Mouse (Mus musculus): ENCODE measurements around the gene Gdap1l1. TPM values are rescaled to one million over a fixed set of nuclear protein-coding genes. Genes with fewer than 3 reads are reported as not detected.

Gdap1l1 gene
- polyA plus RNA-seq, 1 experiment from 2014 or later: 0.20 TPM

DNA sequence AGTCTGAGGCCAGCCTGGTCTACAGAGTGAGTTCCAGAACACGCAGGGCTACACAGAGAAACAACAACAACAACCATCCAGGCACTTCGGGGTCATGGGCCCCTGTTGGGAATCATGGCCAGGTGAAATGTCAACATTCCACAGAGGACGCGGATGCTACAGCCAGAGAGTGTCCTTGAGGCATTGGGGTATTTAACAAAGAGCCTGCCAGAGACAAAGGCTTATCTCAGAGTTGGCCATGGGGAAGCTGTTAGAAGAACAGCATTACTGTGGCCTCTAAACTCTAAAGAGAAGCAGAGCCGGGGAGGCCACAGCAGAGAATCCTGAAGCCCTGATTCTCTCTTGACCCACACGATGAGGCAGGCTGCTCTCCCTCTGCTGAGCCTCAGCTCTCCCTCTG is 30.6 kb downstream of the Gdap1l1 start:
- no peak for ATAC-seq (ENCODE audit: insufficient number of reproducible peaks, low FRiP score, low TSS enrichment, low read depth)
- Histone ChIP-seq H3K36me3 (peaks cover 36% of the 10 kb centered on the region), H3K9ac (no peak overlapping the region), H3K27ac (no peak overlapping the region), H3K9me3 (no peaks in the 10 kb centered on the region), H3K4me1 (peaks cover 15% of the 10 kb centered on the region), H3K27me3 (no peaks in the 10 kb centered on the region), H3K4me3 (no peak overlapping the region), H3K4me2 (no peak overlapping the region)
- 87% methylated on average over 6 of the region's 6 CpGs for WGBS

DNA sequence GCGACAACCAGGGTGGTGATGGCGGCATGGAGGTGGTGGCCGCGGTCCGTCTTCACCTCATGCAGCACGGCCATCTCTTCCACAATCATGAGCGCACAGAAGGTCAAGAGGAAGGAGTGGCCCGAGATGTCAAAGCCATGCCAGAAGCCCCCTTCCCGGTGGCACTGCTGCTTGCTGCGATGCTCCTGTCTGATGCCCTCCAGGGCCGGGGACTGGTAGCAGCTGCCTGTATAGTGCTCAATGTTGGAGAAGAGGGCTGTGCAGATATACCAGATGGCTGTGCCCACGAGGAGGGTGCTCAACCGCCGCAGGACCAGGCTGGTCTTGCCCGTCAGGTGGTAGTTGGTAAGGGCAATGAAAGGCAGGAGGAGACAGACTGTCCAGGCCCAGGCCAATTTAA is 31.4 kb downstream of the Gdap1l1 start:
- ATAC-seq (ENCODE audit: insufficient number of reproducible peaks, low FRiP score, low TSS enrichment, low read depth): no peak
- Histone ChIP-seq H3K9ac (no peak overlapping the region), H3K27ac (no peak overlapping the region), H3K4me1 (peaks cover 15% of the 10 kb centered on the region), H3K27me3 (no peaks in the 10 kb centered on the region), H3K36me3 (peaks cover 36% of the 10 kb centered on the region), H3K4me2 (no peak overlapping the region), H3K9me3 (no peaks in the 10 kb centered on the region), H3K4me3 (no peak overlapping the region)
- 93% methylated on average over 15 of the region's 15 CpGs for WGBS

- Histone ChIP-seq H3K27ac (no peak overlapping the region), H3K4me2 (peak overlapping the region; percentile 81; the same call in 1 of the 2 replicates), H3K27me3 (no peaks in the 10 kb centered on the region), H3K36me3 (peaks cover 31% of the 10 kb centered on the region), H3K4me1 (peaks cover 15% of the 10 kb centered on the region), H3K9ac (no peak overlapping the region), H3K9me3 (no peaks in the 10 kb centered on the region), H3K4me3 (peak overlapping the region; percentile 82)
- WGBS: 72% methylated on average over 3 of the region's 3 CpGs
- no peak for ATAC-seq (ENCODE audit: insufficient number of reproducible peaks, low FRiP score, low TSS enrichment, low read depth)
Observed at GRCm38 (mm10) chr2:163471136-163471535, 32.9 kb downstream of the Gdap1l1 start.

GRCm38 (mm10) chr2:163471710-163472465 is 33.6 kb downstream of the Gdap1l1 start:
- peak; percentile 61 for ATAC-seq (ENCODE audit: insufficient number of reproducible peaks, low FRiP score, low TSS enrichment, low read depth)
- Histone ChIP-seq H3K4me2 (peak overlapping the region; percentile 81), H3K9ac (peak overlapping the region; percentile 78), H3K4me3 (peak overlapping the region; percentile 82), H3K36me3 (peaks cover 28% of the 10 kb centered on the region), H3K27ac (peak overlapping the region; percentile 71; the same call in 1 of the 2 replicates), H3K9me3 (no peaks in the 10 kb centered on the region), H3K27me3 (no peaks in the 10 kb centered on the region), H3K4me1 (peaks cover 15% of the 10 kb centered on the region)
- WGBS: 4% methylated on average over 36 of the region's 36 CpGs

DNA sequence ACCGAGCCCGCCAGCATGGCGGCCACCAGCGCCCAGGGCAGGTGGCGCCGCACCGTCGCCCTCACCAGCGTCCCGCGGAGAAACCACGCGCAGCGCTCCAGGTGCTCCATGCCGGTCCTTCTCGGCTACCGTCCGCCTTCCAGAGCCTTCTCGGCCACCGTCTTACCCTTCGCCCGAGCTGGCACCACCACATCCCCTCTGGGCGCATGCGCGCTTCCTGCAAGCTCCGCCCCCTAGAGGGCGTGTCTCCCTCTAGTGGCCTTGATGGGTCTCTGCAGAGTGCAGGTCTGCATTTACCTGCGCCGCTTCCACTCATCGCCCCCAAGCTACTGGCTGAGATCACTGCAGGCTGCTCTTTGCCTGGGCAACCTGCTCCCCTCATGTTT is 34.2 kb downstream of the Gdap1l1 start, which contains the start of gene Fitm2:
Gene Fitm2, minus strand, starts transcription at position 164 of the 386 bp plus-strand sequence.
- no peaks in the 10 kb centered on the region for H3K27me3 ChIP-seq
- H3K36me3 ChIP-seq: peaks cover 24% of the 10 kb centered on the region
- peaks cover 15% of the 10 kb centered on the region for H3K4me1 ChIP-seq
- peak within 1 kb of the TSS; percentile 71; the same call in 1 of the 2 replicates for H3K27ac ChIP-seq
- peak within 1 kb of the TSS; percentile 82 for H3K4me3 ChIP-seq
- peak within 1 kb of the TSS; percentile 81 for H3K4me2 ChIP-seq
- ATAC-seq (ENCODE audit: insufficient number of reproducible peaks, low FRiP score, low TSS enrichment, low read depth): peak; percentile 88
- no peaks in the 10 kb centered on the region for H3K9me3 ChIP-seq
- WGBS: under 1% methylated on average over 30 of the region's 30 CpGs
- peak within 1 kb of the TSS; percentile 78 for H3K9ac ChIP-seq

DNA sequence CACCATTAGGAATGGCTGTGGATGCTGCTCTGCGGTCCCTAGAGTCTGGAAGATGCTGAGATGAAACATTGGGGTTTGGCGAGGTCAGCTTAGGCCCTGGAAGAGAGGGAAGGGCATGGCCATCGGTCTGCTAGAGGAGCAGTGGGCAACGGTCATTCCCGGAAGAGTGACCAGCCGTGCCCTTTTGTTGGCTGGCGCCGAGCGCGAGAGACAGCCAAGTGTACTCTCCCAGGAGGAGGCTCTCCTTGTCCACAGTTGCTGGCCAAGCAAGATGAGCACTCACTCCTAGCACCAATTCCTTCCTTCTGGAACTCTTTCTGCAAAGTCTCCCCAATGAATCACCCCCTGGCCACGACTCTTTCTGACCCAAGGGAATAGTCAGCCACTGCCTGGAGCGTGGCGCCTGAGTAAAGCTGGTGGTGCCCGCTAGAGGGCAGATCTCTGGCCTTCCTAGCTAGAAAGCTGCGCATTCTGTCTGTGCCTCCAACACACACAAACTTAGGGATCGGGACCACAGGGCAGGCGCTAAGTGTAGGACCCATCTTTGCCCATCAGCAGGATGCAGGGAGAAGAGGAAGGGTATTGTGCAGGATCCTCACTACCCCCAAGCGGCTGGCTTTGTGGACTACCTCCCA is 42.0 kb downstream of the Gdap1l1 start:
- no peak overlapping the region for H3K27ac ChIP-seq
- no peak for ATAC-seq (ENCODE audit: insufficient number of reproducible peaks, low FRiP score, low TSS enrichment, low read depth)
- H3K9ac ChIP-seq: no peak overlapping the region
- no peaks in the 10 kb centered on the region for H3K9me3 ChIP-seq
- H3K4me1 ChIP-seq: peaks cover 7% of the 10 kb centered on the region
- H3K36me3 ChIP-seq: no peaks in the 10 kb centered on the region
- no peak overlapping the region for H3K4me2 ChIP-seq
- no peak overlapping the region for H3K4me3 ChIP-seq
- WGBS: 51% methylated on average over 18 of the region's 18 CpGs
- peaks cover 31% of the 10 kb centered on the region for H3K27me3 ChIP-seq

GRCm38 (mm10) chr2:163481539-163482029 is 43.3 kb downstream of the Gdap1l1 start:
- ATAC-seq (ENCODE audit: insufficient number of reproducible peaks, low FRiP score, low TSS enrichment, low read depth): no peak
- Histone ChIP-seq H3K36me3 (no peaks in the 10 kb centered on the region), H3K9ac (no peak overlapping the region), H3K9me3 (no peaks in the 10 kb centered on the region), H3K4me3 (peak overlapping the region; percentile 10; the same call in 1 of the 2 replicates), H3K4me2 (peak overlapping the region; percentile 31; the same call in 1 of the 2 replicates), H3K4me1 (peaks cover 7% of the 10 kb centered on the region), H3K27ac (no peak overlapping the region), H3K27me3 (peaks cover 31% of the 10 kb centered on the region)
- under 1% methylated on average over 21 of the region's 21 CpGs for WGBS

DNA sequence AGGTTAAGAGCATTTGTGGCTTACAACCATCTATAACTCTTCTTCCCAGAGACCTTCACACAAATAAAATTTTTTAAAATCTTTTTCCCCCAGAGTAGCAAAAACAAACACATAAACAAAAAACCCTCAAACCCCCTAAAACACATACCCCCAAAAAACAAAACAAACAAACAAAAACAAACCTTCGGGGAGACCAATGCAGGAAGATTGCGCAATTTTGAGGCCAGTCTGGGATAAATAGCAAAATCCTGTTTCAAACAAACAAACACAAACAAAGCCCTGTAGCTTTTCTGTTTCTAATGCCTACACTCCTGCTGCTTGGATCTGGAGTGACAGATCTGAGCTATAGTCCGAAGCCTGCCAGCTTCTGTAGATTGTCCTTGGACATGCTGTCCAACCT is 49.1 kb downstream of the Gdap1l1 start:
- Histone ChIP-seq H3K36me3 (no peaks in the 10 kb centered on the region), H3K9ac (no peak overlapping the region), H3K4me2 (no peak overlapping the region), H3K9me3 (no peaks in the 10 kb centered on the region), H3K27ac (no peak overlapping the region), H3K4me3 (no peak overlapping the region), H3K27me3 (peaks cover 9% of the 10 kb centered on the region; the same call in 1 of the 2 replicates), H3K4me1 (peaks cover 6% of the 10 kb centered on the region; the same call in 1 of the 2 replicates)
- WGBS: 86% methylated on average over 3 of the region's 3 CpGs
- no peak for ATAC-seq (ENCODE audit: insufficient number of reproducible peaks, low FRiP score, low TSS enrichment, low read depth)

- H3K27me3 ChIP-seq: no peaks in the 10 kb centered on the region
- H3K4me2 ChIP-seq: no peak overlapping the region
- H3K27ac ChIP-seq: no peak overlapping the region
- H3K4me1 ChIP-seq: peaks cover 6% of the 10 kb centered on the region; the same call in 1 of the 2 replicates
- no peak overlapping the region for H3K4me3 ChIP-seq
- H3K9ac ChIP-seq: no peak overlapping the region
- no peaks in the 10 kb centered on the region for H3K36me3 ChIP-seq
- 58% methylated on average over 5 of the region's 5 CpGs for WGBS
- no peaks in the 10 kb centered on the region for H3K9me3 ChIP-seq
- ATAC-seq (ENCODE audit: insufficient number of reproducible peaks, low FRiP score, low TSS enrichment, low read depth): no peak
Observed at GRCm38 (mm10) chr2:163489725-163490291, 51.5 kb downstream of the Gdap1l1 start.

DNA sequence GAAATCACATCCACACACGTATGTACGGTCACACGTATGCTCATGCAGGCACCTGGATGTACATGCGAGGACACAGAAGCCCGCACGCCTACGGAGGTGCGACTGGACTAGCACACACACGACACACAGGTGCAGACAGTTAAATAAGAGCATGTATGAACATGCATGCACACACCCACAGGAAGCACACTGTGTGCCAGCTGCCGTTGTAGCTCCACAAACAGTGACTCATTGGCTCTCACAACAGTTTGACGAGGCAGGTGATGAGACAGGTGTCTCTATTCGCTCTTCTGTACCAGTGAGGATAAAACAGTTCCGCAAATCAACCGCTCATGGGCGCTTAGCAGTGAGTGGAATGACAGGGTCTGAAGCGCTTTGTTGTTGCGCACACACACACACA is 52.4 kb downstream of the Gdap1l1 start:
- H3K27ac ChIP-seq: no peak overlapping the region
- WGBS: 88% methylated on average over 17 of the region's 17 CpGs
- H3K4me1 ChIP-seq: peaks cover 6% of the 10 kb centered on the region; the same call in 1 of the 2 replicates
- no peak overlapping the region for H3K4me3 ChIP-seq
- no peak overlapping the region for H3K9ac ChIP-seq
- H3K36me3 ChIP-seq: no peaks in the 10 kb centered on the region
- no peaks in the 10 kb centered on the region for H3K9me3 ChIP-seq
- H3K4me2 ChIP-seq: no peak overlapping the region
- no peak for ATAC-seq (ENCODE audit: insufficient number of reproducible peaks, low FRiP score, low TSS enrichment, low read depth)
- H3K27me3 ChIP-seq: no peaks in the 10 kb centered on the region

DNA sequence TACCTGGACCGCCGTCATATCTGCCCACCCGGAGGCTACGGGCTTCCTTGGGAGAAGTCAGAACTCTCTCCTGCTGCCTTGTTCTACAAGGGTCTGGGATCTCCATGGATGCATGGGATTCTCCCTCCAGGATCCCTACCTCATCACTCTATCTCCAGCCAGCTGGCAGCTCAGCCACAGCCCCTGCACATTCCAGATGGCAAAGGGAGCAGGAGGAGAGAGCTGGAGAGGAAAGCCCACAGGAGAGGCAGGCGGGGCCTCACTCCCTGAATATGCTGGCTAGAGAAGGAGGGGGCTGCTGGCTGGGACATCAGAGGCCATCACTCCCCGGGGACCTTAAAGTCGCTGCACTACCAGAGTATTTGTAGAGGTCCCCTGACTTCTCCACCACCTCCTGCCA is 53.1 kb downstream of the Gdap1l1 start:
- no peak overlapping the region for H3K4me3 ChIP-seq
- peaks cover 6% of the 10 kb centered on the region; the same call in 1 of the 2 replicates for H3K4me1 ChIP-seq
- no peak overlapping the region for H3K9ac ChIP-seq
- H3K27me3 ChIP-seq: no peaks in the 10 kb centered on the region
- 51% methylated on average over 7 of the region's 7 CpGs for WGBS
- no peak overlapping the region for H3K4me2 ChIP-seq
- no peaks in the 10 kb centered on the region for H3K9me3 ChIP-seq
- ATAC-seq (ENCODE audit: insufficient number of reproducible peaks, low FRiP score, low TSS enrichment, low read depth): no peak
- no peaks in the 10 kb centered on the region for H3K36me3 ChIP-seq
- H3K27ac ChIP-seq: no peak overlapping the region

- peaks cover 6% of the 10 kb centered on the region; the same call in 1 of the 2 replicates for H3K4me1 ChIP-seq
- no peak within 1 kb of the TSS for H3K9ac ChIP-seq
- no peak within 1 kb of the TSS for H3K27ac ChIP-seq
- ATAC-seq (ENCODE audit: insufficient number of reproducible peaks, low FRiP score, low TSS enrichment, low read depth): no peak
- no peaks in the 10 kb centered on the region for H3K9me3 ChIP-seq
- no peaks in the 10 kb centered on the region for H3K36me3 ChIP-seq
- H3K27me3 ChIP-seq: no peaks in the 10 kb centered on the region
- H3K4me2 ChIP-seq: no peak within 1 kb of the TSS
- 64% methylated on average over 5 of the region's 5 CpGs for WGBS
- no peak within 1 kb of the TSS for H3K4me3 ChIP-seq
Observed at GRCm38 (mm10) chr2:163492018-163492417, 53.7 kb downstream of the Gdap1l1 start, which contains the start of gene R3hdml. Gene R3hdml, plus strand, starts transcription at chr2:163492318.

Measured in limb, embryonic 15.5 days (tissue).